Mouse (Mus musculus): Measurements from ENCODE around the gene Mrpl17. TPM values are rescaled to one million over a fixed set of nuclear protein-coding genes. Genes with fewer than 3 reads are reported as not detected.

The Mrpl17 gene
- polyA plus RNA-seq, 1 experiment, result 157 TPM

DNA sequence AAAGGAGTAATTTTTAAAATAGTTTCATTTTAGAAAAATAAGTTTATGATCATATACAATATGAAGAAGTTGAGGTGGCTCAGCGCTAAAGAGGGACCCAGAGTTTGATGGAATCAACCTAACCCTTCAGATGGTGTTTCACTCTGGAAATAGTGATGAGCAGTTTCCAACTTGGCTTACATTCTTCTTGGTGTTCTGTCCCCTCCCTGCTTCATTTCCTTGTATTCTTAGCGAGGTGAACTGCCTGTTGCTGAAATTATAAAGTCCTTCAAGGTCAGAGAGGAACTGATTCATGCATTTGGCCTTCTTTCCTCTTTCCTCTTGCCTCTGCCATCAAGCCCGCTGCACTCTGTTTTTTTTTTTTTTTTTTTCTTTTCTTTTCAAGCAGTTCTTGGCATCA lies 1.7 kb upstream of the Mrpl17 start:
- H3K27ac ChIP-seq (ENCODE audit: control insufficient read depth, insufficient read depth, low read length), result no peak overlapping the region
- no peak overlapping the region for H3K4me3 ChIP-seq (ENCODE audit: control insufficient read depth, insufficient read depth, low read length)
- 0 out of 2 replicates have a peak, but pooled peaks cover 5% of the 10 kb centered on the region for H3K36me3 ChIP-seq (ENCODE audit: control insufficient read depth, insufficient read depth, low read length)
- WGBS, result 80% methylated on average over 3 of the region's 3 CpGs
- peaks cover 7% of the 10 kb centered on the region for H3K4me1 ChIP-seq (replicated peaks; ENCODE audit: control insufficient read depth, insufficient read depth, low read length)
- no peak for DNase-seq
- H3K27me3 ChIP-seq (ENCODE audit: control insufficient read depth, insufficient read depth, low read length), result no peaks in the 10 kb centered on the region
- TF ChIP-seq CTCF (IDR thresholded peaks at IDR 0.05; ENCODE audit: borderline replicate concordance, control insufficient read depth, extremely low read depth, insufficient read depth, low read length, poor library complexity) (no peak), POLR2A (IDR thresholded peaks at IDR 0.05; ENCODE audit: control insufficient read depth, extremely low read depth, insufficient read depth, low read length, poor library complexity) (no peak)

DNA sequence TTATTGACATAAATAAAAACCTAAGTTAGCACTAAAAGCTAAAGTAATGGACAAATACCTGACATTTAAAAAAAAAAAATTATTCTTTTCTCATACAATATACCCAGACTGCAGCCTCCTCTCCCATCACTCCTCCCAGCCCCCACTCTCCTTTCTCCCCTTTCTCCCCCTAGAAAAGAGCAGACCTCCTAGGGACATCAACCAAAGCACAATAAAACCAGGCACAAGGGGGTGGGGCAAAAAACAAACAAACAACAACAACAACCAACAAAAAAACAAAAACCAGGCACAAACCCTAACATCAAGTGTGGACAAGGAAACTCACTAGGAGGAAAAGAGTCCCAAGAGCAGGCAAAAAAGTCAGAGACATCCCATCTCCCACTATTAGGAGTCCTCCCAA lies 617 bp upstream of the Mrpl17 start:
- peaks cover 7% of the 10 kb centered on the region for H3K4me1 ChIP-seq (replicated peaks; ENCODE audit: control insufficient read depth, insufficient read depth, low read length)

GRCm38 (mm10) chr7:105810280-105810876 lies 521 bp downstream of the Mrpl17 start:
- WGBS, result 1% methylated on average over 37 of the region's 37 CpGs
- Histone ChIP-seq H3K27ac (ENCODE audit: control insufficient read depth, insufficient read depth, low read length) (peak overlapping the region; percentile 2; the same call in 1 of the 2 replicates), H3K27me3 (ENCODE audit: control insufficient read depth, insufficient read depth, low read length) (no peaks in the 10 kb centered on the region), H3K4me1 (replicated peaks; ENCODE audit: control insufficient read depth, insufficient read depth, low read length) (peaks cover 7% of the 10 kb centered on the region), H3K36me3 (ENCODE audit: control insufficient read depth, insufficient read depth, low read length) (0 out of 2 replicates have a peak, but pooled peaks cover 5% of the 10 kb centered on the region), H3K4me3 (ENCODE audit: control insufficient read depth, insufficient read depth, low read length) (peak overlapping the region; percentile 72)
- DNase-seq, result no peak
- TF ChIP-seq CTCF (IDR thresholded peaks at IDR 0.05; ENCODE audit: borderline replicate concordance, control insufficient read depth, extremely low read depth, insufficient read depth, low read length, poor library complexity) (no peak), POLR2A (IDR thresholded peaks at IDR 0.05; ENCODE audit: control insufficient read depth, extremely low read depth, insufficient read depth, low read length, poor library complexity) (no peak)

More for the DNA sequence above, 617 bp upstream of the Mrpl17 start:
- DNase-seq, result peak; percentile 34
- Histone ChIP-seq H3K27me3 (ENCODE audit: control insufficient read depth, insufficient read depth, low read length) (no peaks in the 10 kb centered on the region), H3K27ac (ENCODE audit: control insufficient read depth, insufficient read depth, low read length) (no peak overlapping the region), H3K36me3 (ENCODE audit: control insufficient read depth, insufficient read depth, low read length) (0 out of 2 replicates have a peak, but pooled peaks cover 5% of the 10 kb centered on the region), H3K4me3 (ENCODE audit: control insufficient read depth, insufficient read depth, low read length) (no peak overlapping the region)
- no peak for TF ChIP-seq POLR2A (IDR thresholded peaks at IDR 0.05; ENCODE audit: control insufficient read depth, extremely low read depth, insufficient read depth, low read length, poor library complexity)
- no peak for TF ChIP-seq CTCF (IDR thresholded peaks at IDR 0.05; ENCODE audit: borderline replicate concordance, control insufficient read depth, extremely low read depth, insufficient read depth, low read length, poor library complexity)

DNA sequence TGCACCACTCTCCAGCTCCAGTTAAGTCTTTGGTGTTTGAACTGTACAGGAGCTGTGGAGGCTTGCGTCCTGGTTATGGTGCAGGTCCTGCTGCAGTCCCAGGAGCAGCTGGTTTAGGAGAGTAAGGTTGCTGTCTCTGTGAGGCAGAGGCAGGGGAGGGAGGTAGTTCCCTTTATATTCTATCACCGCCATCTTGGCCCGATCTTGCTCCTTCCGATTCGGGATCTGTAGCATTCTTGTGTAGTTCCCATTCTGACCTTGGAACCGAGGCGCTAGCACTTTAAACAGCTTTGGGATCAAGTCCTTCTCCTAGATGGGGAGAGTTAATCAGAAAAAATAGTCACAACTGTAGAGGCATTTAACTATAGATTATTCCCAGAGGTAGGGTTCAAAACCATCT lies 1.1 kb downstream of the Mrpl17 start:
- WGBS, result 85% methylated on average over 7 of the region's 7 CpGs
- no peak for DNase-seq
- H3K27ac ChIP-seq (ENCODE audit: control insufficient read depth, insufficient read depth, low read length), result no peak overlapping the region
- H3K36me3 ChIP-seq (ENCODE audit: control insufficient read depth, insufficient read depth, low read length), result 0 out of 2 replicates have a peak, but pooled peaks cover 5% of the 10 kb centered on the region
- H3K4me1 ChIP-seq (replicated peaks; ENCODE audit: control insufficient read depth, insufficient read depth, low read length), result peaks cover 7% of the 10 kb centered on the region
- H3K4me3 ChIP-seq (ENCODE audit: control insufficient read depth, insufficient read depth, low read length), result no peak overlapping the region; the same call in 1 of the 2 replicates
- no peaks in the 10 kb centered on the region for H3K27me3 ChIP-seq (ENCODE audit: control insufficient read depth, insufficient read depth, low read length)
- no peak for TF ChIP-seq POLR2A (IDR thresholded peaks at IDR 0.05; ENCODE audit: control insufficient read depth, extremely low read depth, insufficient read depth, low read length, poor library complexity)
- no peak for TF ChIP-seq CTCF (IDR thresholded peaks at IDR 0.05; ENCODE audit: borderline replicate concordance, control insufficient read depth, extremely low read depth, insufficient read depth, low read length, poor library complexity)

DNA sequence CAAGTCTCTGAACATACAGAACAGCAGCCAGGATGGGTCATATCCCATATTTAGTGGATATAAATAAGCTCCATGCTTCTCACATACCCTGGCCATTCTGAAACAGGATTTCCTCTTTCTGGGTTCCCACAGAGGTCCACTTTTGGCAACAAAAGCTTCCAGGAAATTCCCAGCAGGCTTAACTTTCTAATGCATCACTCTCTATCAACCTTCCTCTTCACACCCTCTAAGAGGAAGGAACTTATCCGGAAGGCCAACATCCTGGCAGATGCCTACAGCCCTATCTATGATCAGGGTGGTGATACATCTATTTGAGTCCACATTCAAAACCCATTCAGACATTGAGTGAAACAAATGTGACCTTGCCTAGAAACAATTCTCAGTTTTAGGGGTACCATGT lies 2.5 kb downstream of the Mrpl17 start:
- no peak overlapping the region for H3K27ac ChIP-seq (ENCODE audit: control insufficient read depth, insufficient read depth, low read length)
- TF ChIP-seq CTCF (IDR thresholded peaks at IDR 0.05; ENCODE audit: borderline replicate concordance, control insufficient read depth, extremely low read depth, insufficient read depth, low read length, poor library complexity) (no peak), POLR2A (IDR thresholded peaks at IDR 0.05; ENCODE audit: control insufficient read depth, extremely low read depth, insufficient read depth, low read length, poor library complexity) (no peak)

DNA sequence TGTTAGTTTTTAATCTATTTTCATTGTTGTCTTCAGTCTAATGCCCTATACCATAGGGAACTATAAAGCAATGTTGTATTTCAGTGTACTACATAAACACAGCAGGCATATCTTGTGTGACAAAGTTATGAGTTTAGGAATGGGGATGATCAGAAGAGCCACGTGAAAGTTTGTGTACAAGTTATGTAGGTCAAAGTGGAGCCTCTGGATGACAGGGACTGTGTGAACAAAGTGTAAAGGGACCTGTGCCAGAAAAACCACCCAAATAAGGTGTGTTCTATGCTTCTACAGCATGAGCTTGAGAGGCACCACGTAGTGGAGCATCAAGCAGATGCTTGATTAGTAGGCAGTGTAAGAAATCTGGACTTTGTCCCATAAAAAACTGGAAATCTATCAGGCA lies 4.2 kb downstream of the Mrpl17 start:
- Histone ChIP-seq H3K4me1 (replicated peaks; ENCODE audit: control insufficient read depth, insufficient read depth, low read length) (peaks cover 7% of the 10 kb centered on the region), H3K27me3 (ENCODE audit: control insufficient read depth, insufficient read depth, low read length) (no peaks in the 10 kb centered on the region), H3K36me3 (ENCODE audit: control insufficient read depth, insufficient read depth, low read length) (0 out of 2 replicates have a peak, but pooled peaks cover 5% of the 10 kb centered on the region), H3K27ac (ENCODE audit: control insufficient read depth, insufficient read depth, low read length) (no peak overlapping the region), H3K4me3 (ENCODE audit: control insufficient read depth, insufficient read depth, low read length) (no peak overlapping the region)
- TF ChIP-seq POLR2A (IDR thresholded peaks at IDR 0.05; ENCODE audit: control insufficient read depth, extremely low read depth, insufficient read depth, low read length, poor library complexity) (no peak), CTCF (IDR thresholded peaks at IDR 0.05; ENCODE audit: borderline replicate concordance, control insufficient read depth, extremely low read depth, insufficient read depth, low read length, poor library complexity) (no peak)
- 80% methylated on average over 2 of the region's 2 CpGs for WGBS
- DNase-seq, result no peak

More for the DNA sequence above, 2.5 kb downstream of the Mrpl17 start:
- 0 out of 2 replicates have a peak, but pooled peaks cover 5% of the 10 kb centered on the region for H3K36me3 ChIP-seq (ENCODE audit: control insufficient read depth, insufficient read depth, low read length)
- H3K27me3 ChIP-seq (ENCODE audit: control insufficient read depth, insufficient read depth, low read length), result no peaks in the 10 kb centered on the region
- H3K4me3 ChIP-seq (ENCODE audit: control insufficient read depth, insufficient read depth, low read length), result no peak overlapping the region
- H3K4me1 ChIP-seq (replicated peaks; ENCODE audit: control insufficient read depth, insufficient read depth, low read length), result peaks cover 7% of the 10 kb centered on the region
- DNase-seq, result no peak
- 82% methylated on average over 1 of the region's 1 CpGs for WGBS
